Mouse (Mus musculus) embryonic facial prominence, embryonic 14.5 days (tissue): ENCODE results near the gene Gm12258. TPM values are rescaled to one million over a fixed set of nuclear protein-coding genes. Genes with fewer than 3 reads are reported as not detected.
A peak's percentile ranks its signal among the peaks of the same experiment; 100 is the strongest.

ENCODE experiments used
- ATAC-seq: fragments of 200-750 bp; cut with Nextera tagmentation; 2 replicates; pipeline ENCODE4 v1.8.0; 2017; ENCODE audit warnings: low read depth, moderate number of reproducible peaks, moderate TSS enrichment
- DNase-seq: peaks from one replicate; pipeline ENCODE4 v3.0.0-alpha.2; 2015; ENCODE audit warnings: low spot score
- H3K27ac ChIP-seq: fragments of 300-500 bp; sonication (generic); replicated peaks from 2 replicates; pipeline ENCODE4 v1.5.1; 2014; ENCODE audit warnings: low read depth, mild to moderate bottlenecking, low read length, moderate library complexity
- H3K27me3 ChIP-seq: fragments of 300-500 bp; sonication (generic); replicated peaks from 2 replicates; pipeline ENCODE4 v1.6.1; 2014; ENCODE audit warnings: low read length; ENCODE audit not compliant: control insufficient read depth, insufficient read depth
- H3K36me3 ChIP-seq: fragments of 300-500 bp; sonication (generic); 2 replicates; pipeline ENCODE4 v1.6.1; 2014; ENCODE audit warnings: low read length, mixed read lengths; ENCODE audit not compliant: control insufficient read depth, insufficient read depth
- H3K4me1 ChIP-seq: fragments of 300-500 bp; sonication (generic); 2 replicates; pipeline ENCODE4 v1.6.1; 2014; ENCODE audit warnings: antibody characterized with exemption, low read length; ENCODE audit not compliant: control insufficient read depth, insufficient read depth
- H3K4me2 ChIP-seq: fragments of 300-500 bp; sonication (generic); 2 replicates; pipeline ENCODE4 v1.6.1; 2014; ENCODE audit warnings: low read depth, mild to moderate bottlenecking, low read length, moderate library complexity, mixed read lengths
- H3K4me3 ChIP-seq: fragments of 300-500 bp; sonication (generic); 2 replicates; pipeline ENCODE4 v1.5.1; 2014; ENCODE audit warnings: low read depth, mild to moderate bottlenecking, low read length
- H3K9ac ChIP-seq: fragments of 300-500 bp; sonication (generic); 2 replicates; pipeline ENCODE4 v1.6.1; 2014; ENCODE audit warnings: low read depth, mild to moderate bottlenecking, low read length, moderate library complexity, mixed read lengths
- H3K9me3 ChIP-seq: fragments of 300-500 bp; sonication (generic); 2 replicates; pipeline ENCODE4 v1.6.1; 2016; ENCODE audit warnings: low read length; ENCODE audit not compliant: control insufficient read depth
- whole genome bisulfite sequencing: fragments of 180-500 bp; shearing (Covaris S2); extraction: QIAGEN DNeasy Blood & Tissue Kit; methylation state at CpG from one replicate; pipeline ENCODE4 v1.1.7; 2014; 5-methylcytosine and 5-hydroxymethylcytosine counted together
- polyA plus RNA-seq: library from polyadenylated mRNA; unstranded; fragments of >200 nt; fragmentation: Nextera tagmentation; extraction: Ambion mirVana; gene quantifications from 2 replicates; pipeline ENCODE4 v1.2.1, GENCODE M21; 2014

The Gm12258 gene
- polyA plus RNA-seq, 1 experiment from 2014 or later: 8.3 TPM

DNA sequence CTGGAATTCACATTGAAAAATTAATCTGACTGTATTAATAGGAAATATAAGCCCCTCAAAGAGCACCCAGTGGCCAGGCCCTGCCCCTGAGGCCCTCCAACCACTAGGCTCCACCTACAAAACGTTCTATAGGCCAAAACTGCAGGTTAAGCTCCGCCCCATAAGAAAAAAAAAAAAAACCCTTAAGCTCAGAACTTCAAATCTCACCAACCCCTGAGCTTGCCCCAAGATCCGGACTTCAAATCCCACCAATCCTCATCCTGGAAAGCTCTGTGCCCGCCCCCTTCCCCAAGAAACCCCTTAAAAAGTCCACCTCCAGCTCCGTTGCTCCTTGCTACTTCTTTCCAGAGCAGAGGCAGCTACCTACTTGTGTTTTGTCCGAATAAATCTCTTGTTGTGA, 57.9 kb downstream of the Gm12258 start:
- ATAC-seq (no peak), DNase-seq (peak; percentile 65)
- Histone ChIP-seq H3K36me3 (peaks cover 26% of the 10 kb centered on the region), H3K4me2 (peak overlapping the region; percentile 75; the same call in 1 of the 2 replicates), H3K4me3 (no peak overlapping the region), H3K27me3 (no peaks in the 10 kb centered on the region), H3K9me3 (no peaks in the 10 kb centered on the region), H3K27ac (no peak overlapping the region), H3K9ac (no peak overlapping the region), H3K4me1 (peaks cover 7% of the 10 kb centered on the region; the same call in 1 of the 2 replicates)
- WGBS: 48% methylated on average over 6 of the region's 6 CpGs

Other genes with a start within 250 kb of the Gm12258 start
- not detected in 2 replicates for gene 2210407C18Rik, start 231.1 kb upstream of the Gm12258 start, polyA plus RNA-seq
- gene Olfr323, start 216.7 kb upstream of the Gm12258 start, polyA plus RNA-seq: not detected in 2 replicates
- 0.07 and 0.09 TPM in 2 replicates for gene Trim58, start 206.7 kb upstream of the Gm12258 start, polyA plus RNA-seq
- not detected in 2 replicates for gene Olfr322, start 188.4 kb upstream of the Gm12258 start, polyA plus RNA-seq
- not detected in 2 replicates for gene Olfr320, start 166.1 kb upstream of the Gm12258 start, polyA plus RNA-seq
- gene Olfr319, start 148.0 kb upstream of the Gm12258 start, polyA plus RNA-seq: 0.33 TPM in 1 of 2 replicates, not detected in the other
- gene Olfr318, start 123.1 kb upstream of the Gm12258 start, polyA plus RNA-seq: not detected in 2 replicates
- gene Olfr317, start 107.9 kb upstream of the Gm12258 start, polyA plus RNA-seq: not detected in 2 replicates
- gene Olfr316, start 94.4 kb upstream of the Gm12258 start, polyA plus RNA-seq: not detected in 2 replicates
- gene Olfr315, start 74.0 kb upstream of the Gm12258 start, polyA plus RNA-seq: 0.13 TPM in 1 of 2 replicates, not detected in the other
- gene Olfr314, start 64.2 kb upstream of the Gm12258 start, polyA plus RNA-seq: not detected in 2 replicates
- 1.7 and 5.7 TPM in 2 replicates for gene Fam183b, start 45.2 kb upstream of the Gm12258 start, polyA plus RNA-seq
- gene Olfr313, start 32.2 kb upstream of the Gm12258 start, polyA plus RNA-seq: 0.07 TPM in 1 of 2 replicates, not detected in the other
- not detected in 2 replicates for gene Olfr312, start 17.9 kb upstream of the Gm12258 start, polyA plus RNA-seq
- 0.08 TPM in 1 of 2 replicates, not detected in the other for gene Olfr311, start 7.9 kb upstream of the Gm12258 start, polyA plus RNA-seq
- 6.4 and 6.7 TPM in 2 replicates for gene 2810021J22Rik, start 20.1 kb downstream of the Gm12258 start, polyA plus RNA-seq
- 5.2 and 6.5 TPM in 2 replicates for gene Zfp39, start 57.1 kb downstream of the Gm12258 start, polyA plus RNA-seq
- 0.07 TPM in 1 of 2 replicates, not detected in the other for gene Btnl10, start 70.8 kb downstream of the Gm12258 start, polyA plus RNA-seq
- gene Rnf187, start 91.8 kb downstream of the Gm12258 start, polyA plus RNA-seq: 256 and 271 TPM in 2 replicates
- gene Hist3h2ba, start 101.8 kb downstream of the Gm12258 start, polyA plus RNA-seq: 14.9 and 20.8 TPM in 2 replicates
- gene Hist3h2a, start 107.5 kb downstream of the Gm12258 start, polyA plus RNA-seq: 27.6 and 29.7 TPM in 2 replicates
- gene Trim17, start 107.5 kb downstream of the Gm12258 start, polyA plus RNA-seq: 0.41 and 0.51 TPM in 2 replicates
- gene Trim11, start 130.9 kb downstream of the Gm12258 start, polyA plus RNA-seq: 19.2 and 23.0 TPM in 2 replicates